Mouse (Mus musculus) forebrain, postnatal 0 days (tissue): ENCODE measurements around the gene Commd4. TPM values are rescaled to one million over a fixed set of nuclear protein-coding genes. Genes with fewer than 3 reads are reported as not detected.

Experiments used
- ATAC-seq: fragments of 200-750 bp; cut with Nextera tagmentation; 2 replicates; pipeline ENCODE4 v1.8.0; 2017; ENCODE audit warnings: mild to moderate bottlenecking, moderate library complexity
- DNase-seq: peaks from one replicate; pipeline ENCODE4 v3.0.0-alpha.2; 2015
- H3K27ac ChIP-seq: fragments of 300-500 bp; sonication (generic); 2 replicates; pipeline ENCODE4 v1.5.1; 2014; ENCODE audit warnings: low read depth, mild to moderate bottlenecking, antibody characterized with exemption, low read length, moderate library complexity, mixed read lengths
- H3K27me3 ChIP-seq: fragments of 300-500 bp; sonication (generic); 2 replicates; pipeline ENCODE4 v1.6.1; 2014; ENCODE audit warnings: mild to moderate bottlenecking, low read length, mixed read lengths; ENCODE audit not compliant: insufficient read depth
- H3K36me3 ChIP-seq: fragments of 300-500 bp; sonication (generic); 2 replicates; pipeline ENCODE4 v1.6.1; 2014; ENCODE audit warnings: mild to moderate bottlenecking, moderate library complexity; ENCODE audit not compliant: insufficient read depth
- H3K4me1 ChIP-seq: fragments of 300-500 bp; sonication (generic); 2 replicates; pipeline ENCODE4 v1.6.1; 2014; ENCODE audit warnings: antibody characterized with exemption; ENCODE audit not compliant: insufficient read depth
- H3K4me2 ChIP-seq: fragments of 300-500 bp; sonication (generic); 2 replicates; pipeline ENCODE4 v1.6.1; 2014; ENCODE audit warnings: low read depth, mild to moderate bottlenecking, moderate library complexity
- H3K4me3 ChIP-seq: fragments of 300-500 bp; sonication (generic); 2 replicates; pipeline ENCODE4 v1.5.1; 2014; ENCODE audit warnings: low read depth, low read length, mixed read lengths
- H3K9ac ChIP-seq: fragments of 300-500 bp; sonication (generic); 2 replicates; pipeline ENCODE4 v1.6.1; 2014; ENCODE audit warnings: mild to moderate bottlenecking
- H3K9me3 ChIP-seq: fragments of 300-500 bp; sonication (generic); 2 replicates; pipeline ENCODE4 v1.6.1; 2016; ENCODE audit warnings: low read length
- CTCF ChIP-seq: sonication (generic); IDR thresholded peaks from 2 replicates; pipeline ENCODE4 v1.5.1; 2016; ENCODE audit warnings: antibody characterized with exemption, control low read depth, low read depth
- WGBS: fragments of 180-500 bp; shearing (Covaris S2); extraction: QIAGEN DNeasy Blood & Tissue Kit; methylation state at CpG from one replicate; pipeline ENCODE4 v1.1.7; 2014; 5-methylcytosine and 5-hydroxymethylcytosine counted together
- polyA plus RNA-seq: library from polyadenylated mRNA; unstranded; fragments of >200 nt; fragmentation: Nextera tagmentation; extraction: Ambion mirVana; gene quantifications from 2 replicates; pipeline ENCODE4 v1.2.1, GENCODE M21; 2015
- total RNA-seq: library from RNA; depleted of rRNA; stranded (reverse); fragments of >200 nt; gene quantifications from 2 replicates; pipeline ENCODE4 v1.2.3, GENCODE M21; 2014

Commd4 gene
- total and polyA plus RNA-seq, 2 experiments from 2014 or later, result 68.2 to 177 TPM

DNA sequence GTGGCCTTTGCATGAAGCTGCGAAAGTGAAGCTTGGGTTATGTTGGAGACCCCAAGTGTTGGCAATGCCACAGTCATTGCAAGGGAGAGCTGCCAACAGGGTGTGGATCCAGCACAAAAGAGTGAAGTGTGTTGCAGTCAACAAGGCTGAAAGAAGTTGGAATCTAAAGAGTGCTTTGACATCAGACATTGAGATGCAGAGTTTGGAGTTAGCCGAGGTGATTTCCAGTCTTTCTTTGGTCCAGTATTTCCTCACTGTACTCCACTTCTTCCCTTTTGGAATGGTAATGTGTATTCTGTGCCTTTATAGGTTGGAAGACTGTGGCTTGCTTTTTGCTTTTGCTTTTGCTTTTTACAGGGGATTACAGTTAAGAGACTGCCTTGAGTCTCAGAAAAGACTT, 8.0 kb upstream of the Commd4 start:
- Histone ChIP-seq H3K4me3 (no peak overlapping the region), H3K4me1 (no peaks in the 10 kb centered on the region), H3K27ac (no peak overlapping the region), H3K9ac (no peak overlapping the region), H3K9me3 (no peaks in the 10 kb centered on the region), H3K4me2 (no peak overlapping the region), H3K36me3 (no peaks in the 10 kb centered on the region), H3K27me3 (no peaks in the 10 kb centered on the region)
- ATAC-seq, result no peak
- 74% methylated on average over 2 of the region's 2 CpGs for WGBS
- TF ChIP-seq CTCF, result no peak
- DNase-seq, result no peak

DNA sequence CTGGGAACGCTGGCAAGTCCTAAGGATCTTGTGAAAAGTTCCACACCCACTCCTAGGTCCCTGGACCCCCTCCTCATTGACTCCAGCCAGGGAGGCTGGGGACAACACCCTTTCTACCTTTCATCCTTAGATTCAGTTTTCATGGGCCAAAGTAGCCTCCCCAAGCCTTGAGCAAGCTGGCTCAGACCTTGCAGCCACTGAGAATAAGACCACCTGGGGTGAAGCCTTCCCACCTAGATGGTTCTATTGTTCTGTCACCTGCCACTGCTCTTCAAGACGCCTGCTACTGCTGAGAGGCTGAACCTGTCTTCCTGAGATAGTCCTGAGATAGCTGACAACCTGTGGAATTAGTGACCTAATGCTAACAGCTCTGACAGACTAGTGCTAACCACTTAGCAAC, 5.0 kb upstream of the Commd4 start:
- Histone ChIP-seq H3K36me3 (no peaks in the 10 kb centered on the region), H3K9me3 (no peaks in the 10 kb centered on the region), H3K27ac (no peak overlapping the region), H3K4me3 (no peak overlapping the region), H3K27me3 (no peaks in the 10 kb centered on the region), H3K9ac (no peak overlapping the region), H3K4me2 (no peak overlapping the region), H3K4me1 (no peaks in the 10 kb centered on the region)
- whole genome bisulfite sequencing, result 39% methylated on average over 2 of the region's 2 CpGs
- TF ChIP-seq CTCF, result no peak
- no peak for DNase-seq
- ATAC-seq, result no peak

GRCm38 (mm10) chr9:57162496-57162895, 4.4 kb upstream of the Commd4 start:
- DNase-seq (peak; percentile 43), ATAC-seq (no peak)
- H3K36me3 ChIP-seq, result no peaks in the 10 kb centered on the region
- peak; percentile 73 for TF ChIP-seq CTCF
- H3K9ac ChIP-seq, result no peak overlapping the region
- H3K9me3 ChIP-seq, result no peaks in the 10 kb centered on the region
- no peaks in the 10 kb centered on the region; the same call in 1 of the 2 replicates for H3K4me1 ChIP-seq
- 18% methylated on average over 3 of the region's 3 CpGs for WGBS
- no peak overlapping the region for H3K4me3 ChIP-seq
- no peak overlapping the region for H3K27ac ChIP-seq
- H3K4me2 ChIP-seq, result no peak overlapping the region
- no peaks in the 10 kb centered on the region for H3K27me3 ChIP-seq

DNA sequence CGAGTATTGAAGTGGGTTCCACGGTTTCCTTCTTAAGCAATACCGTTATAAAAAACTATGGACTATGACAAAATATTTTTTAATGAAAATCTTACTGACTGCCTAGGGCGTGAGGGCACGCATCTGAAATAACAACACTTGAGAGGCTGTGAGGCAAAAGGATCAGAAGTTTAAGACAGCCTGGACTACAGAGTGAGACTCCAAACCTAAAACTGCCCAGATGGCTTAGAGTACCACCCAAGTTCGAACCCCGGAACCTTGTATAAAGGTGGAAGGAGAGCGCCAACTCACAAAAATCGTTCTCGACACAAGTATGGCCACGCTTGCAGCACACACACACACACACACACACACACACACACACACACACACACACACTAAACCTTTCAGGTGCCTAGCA, 375 bp upstream of the Commd4 start:
- 36% methylated on average over 11 of the region's 11 CpGs for WGBS
- Histone ChIP-seq H3K36me3 (peaks cover 17% of the 10 kb centered on the region), H3K27me3 (no peaks in the 10 kb centered on the region), H3K4me3 (peak overlapping the region; percentile 64), H3K9me3 (no peaks in the 10 kb centered on the region), H3K9ac (peak overlapping the region; percentile 36; the same call in 1 of the 2 replicates), H3K27ac (0 out of 2 replicates have a peak overlapping the region, but pooled peaks have one; percentile 24), H3K4me2 (peak overlapping the region; percentile 81), H3K4me1 (peaks cover 7% of the 10 kb centered on the region)
- no peak for TF ChIP-seq CTCF
- no peak for DNase-seq
- ATAC-seq, result no peak

- no peaks in the 10 kb centered on the region for H3K9me3 ChIP-seq
- DNase-seq (no peak), ATAC-seq (peak; percentile 17; the same call in 1 of the 2 replicates)
- no peak for TF ChIP-seq CTCF
- H3K4me3 ChIP-seq, result peak overlapping the region; percentile 64
- WGBS, result 31% methylated on average over 13 of the region's 13 CpGs
- peak overlapping the region; percentile 81 for H3K4me2 ChIP-seq
- peaks cover 17% of the 10 kb centered on the region for H3K36me3 ChIP-seq
- peak overlapping the region; percentile 72 for H3K9ac ChIP-seq
- H3K27ac ChIP-seq, result peak overlapping the region; percentile 80
- H3K27me3 ChIP-seq, result no peaks in the 10 kb centered on the region
- peaks cover 7% of the 10 kb centered on the region for H3K4me1 ChIP-seq
Observed at GRCm38 (mm10) chr9:57157499-57157898, 632 bp downstream of the Commd4 start.

DNA sequence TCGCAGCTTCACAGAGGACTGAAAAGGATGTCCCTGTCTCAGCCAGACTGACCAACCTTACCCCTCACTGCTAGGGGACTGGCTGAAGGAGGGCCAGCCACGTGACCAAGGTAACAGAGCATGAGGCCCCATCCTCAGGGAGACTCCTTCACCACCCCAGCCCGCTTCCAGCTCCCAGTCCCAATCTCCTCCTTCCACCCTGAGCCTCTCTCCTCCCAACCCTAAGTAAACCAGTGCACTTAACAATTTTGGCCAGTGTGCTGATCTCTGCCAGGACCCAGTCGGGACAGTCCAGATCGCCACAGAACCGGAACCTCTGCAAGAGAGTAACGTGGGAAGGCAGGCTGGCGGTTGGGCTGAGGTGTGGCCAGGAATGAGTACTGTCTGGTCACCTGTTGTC, 1.3 kb downstream of the Commd4 start:
- no peak for TF ChIP-seq CTCF
- 0 out of 2 replicates have a peak overlapping the region, but pooled peaks have one; percentile 72 for H3K9ac ChIP-seq
- H3K9me3 ChIP-seq, result no peaks in the 10 kb centered on the region
- no peaks in the 10 kb centered on the region for H3K27me3 ChIP-seq
- no peak for ATAC-seq
- no peak for DNase-seq
- WGBS, result 90% methylated on average over 8 of the region's 8 CpGs
- peak overlapping the region; percentile 81 for H3K4me2 ChIP-seq
- peaks cover 7% of the 10 kb centered on the region for H3K4me1 ChIP-seq
- H3K36me3 ChIP-seq, result peaks cover 17% of the 10 kb centered on the region
- no peak overlapping the region; the same call in 1 of the 2 replicates for H3K4me3 ChIP-seq
- H3K27ac ChIP-seq, result no peak overlapping the region

GRCm38 (mm10) chr9:57156383-57156782, 1.7 kb downstream of the Commd4 start:
- TF ChIP-seq CTCF, result no peak
- DNase-seq (no peak), ATAC-seq (no peak)
- Histone ChIP-seq H3K9ac (no peak overlapping the region), H3K27me3 (no peaks in the 10 kb centered on the region), H3K9me3 (no peaks in the 10 kb centered on the region), H3K36me3 (peaks cover 17% of the 10 kb centered on the region), H3K27ac (no peak overlapping the region), H3K4me2 (no peak overlapping the region), H3K4me1 (peaks cover 7% of the 10 kb centered on the region), H3K4me3 (no peak overlapping the region)
- WGBS, result 93% methylated on average over 7 of the region's 7 CpGs

GRCm38 (mm10) chr9:57152331-57152730, 5.8 kb downstream of the Commd4 start:
- Histone ChIP-seq H3K27ac (no peak overlapping the region), H3K4me3 (no peak overlapping the region), H3K27me3 (no peaks in the 10 kb centered on the region), H3K9me3 (no peaks in the 10 kb centered on the region), H3K4me2 (no peak overlapping the region), H3K36me3 (peaks cover 17% of the 10 kb centered on the region), H3K4me1 (peaks cover 8% of the 10 kb centered on the region), H3K9ac (no peak overlapping the region)
- DNase-seq (no peak), ATAC-seq (no peak)
- WGBS, result 33% methylated on average over 6 of the region's 6 CpGs
- 0 out of 2 replicates have a peak, but pooled peaks have one; percentile 28 for TF ChIP-seq CTCF
